Mouse (Mus musculus) adrenal gland, adult 2 months (tissue): ENCODE results near the gene Ak1. TPM values are rescaled to one million over a fixed set of nuclear protein-coding genes. Genes with fewer than 3 reads are reported as not detected.

ENCODE experiments used
- DNase-seq: peaks from one replicate; pipeline ENCODE4 v3.0.0; 2021
- polyA plus RNA-seq: library from polyadenylated mRNA; depleted of rRNA; stranded (reverse); fragments of >200 nt; gene quantifications from 2 replicates; pipeline ENCODE4 v1.2.3, GENCODE M21; 2012
- total RNA-seq, 2 experiments: library from RNA; stranded (reverse); gene quantifications; 2 replicates each; pipeline ENCODE4 v1.2.3; 2021

The Ak1 gene
- total and polyA plus RNA-seq, 3 experiments, result 40.6 to 66.6 (median 59.0) TPM

- DNase-seq, result peak; percentile 5
Observed at GRCm38 (mm10) chr2:32627266-32628043, 5.9 kb downstream of the Ak1 start.

GRCm38 (mm10) chr2:32628044-32628550 is 6.5 kb downstream of the Ak1 start:
- peak; percentile 47 for DNase-seq

GRCm38 (mm10) chr2:32628729-32629128 is 7.2 kb downstream of the Ak1 start:
- DNase-seq, result peak; percentile 69

- DNase-seq, result peak; percentile 53
Observed at GRCm38 (mm10) chr2:32629276-32629976, 7.9 kb downstream of the Ak1 start.

- no peak for DNase-seq
Observed at GRCm38 (mm10) chr2:32630036-32630435, 8.5 kb downstream of the Ak1 start.

- no peak for DNase-seq
Observed at GRCm38 (mm10) chr2:32631046-32631445, 9.5 kb downstream of the Ak1 start.

GRCm38 (mm10) chr2:32631737-32632394 is 10.3 kb downstream of the Ak1 start:
- DNase-seq, result peak; percentile 86

- DNase-seq, result peak; percentile 55
Observed at GRCm38 (mm10) chr2:32633660-32634059, 12.1 kb downstream of the Ak1 start.

- no peak for DNase-seq
Observed at GRCm38 (mm10) chr2:32634277-32635105, 12.9 kb downstream of the Ak1 start.

- DNase-seq, result no peak
Observed at GRCm38 (mm10) chr2:32636617-32637016, 15.1 kb downstream of the Ak1 start.

GRCm38 (mm10) chr2:32637778-32638281 is 16.3 kb downstream of the Ak1 start:
- DNase-seq, result peak; percentile 80

GRCm38 (mm10) chr2:32639632-32640031 is 18.1 kb downstream of the Ak1 start:
- no peak for DNase-seq

GRCm38 (mm10) chr2:32640550-32641051 is 19.0 kb downstream of the Ak1 start:
- DNase-seq, result peak; percentile 17

- DNase-seq, result no peak
Observed at GRCm38 (mm10) chr2:32641810-32642209, 20.3 kb downstream of the Ak1 start.

- no peak for DNase-seq
Observed at GRCm38 (mm10) chr2:32642813-32643212, 21.3 kb downstream of the Ak1 start.

- DNase-seq, result no peak
Observed at GRCm38 (mm10) chr2:32644083-32644482, 22.5 kb downstream of the Ak1 start.

GRCm38 (mm10) chr2:32644799-32645475 is 23.4 kb downstream of the Ak1 start:
- DNase-seq, result no peak

- DNase-seq, result no peak
Observed at GRCm38 (mm10) chr2:32645647-32646046, 24.1 kb downstream of the Ak1 start.

- peak; percentile 82 for DNase-seq
Observed at GRCm38 (mm10) chr2:32646379-32647056, 25.0 kb downstream of the Ak1 start, which contains the start of gene Eng. TSS of gene Eng (plus strand) at chr2:32646595.

GRCm38 (mm10) chr2:32647366-32647765 is 25.8 kb downstream of the Ak1 start:
- no peak for DNase-seq
